Mouse (Mus musculus) midbrain, postnatal 0 days (tissue): ENCODE measurements around the gene Gamt. TPM values are rescaled to one million over a fixed set of nuclear protein-coding genes. Genes with fewer than 3 reads are reported as not detected.
A peak's percentile ranks its signal among the peaks of the same experiment; 100 is the strongest.

ENCODE experiments used
- ATAC-seq: fragments of 200-750 bp; cut with Nextera tagmentation; 2 replicates; pipeline ENCODE4 v1.8.0; 2017; ENCODE audit warnings: moderate number of reproducible peaks, mild to moderate bottlenecking, moderate TSS enrichment, moderate library complexity; ENCODE audit not compliant: low FRiP score
- DNase-seq: peaks from one replicate; pipeline ENCODE4 v3.0.0-alpha.2; 2015; ENCODE audit warnings: low spot score
- H3K27ac ChIP-seq: fragments of 300-500 bp; sonication (generic); 2 replicates; pipeline ENCODE4 v1.5.1; 2014; ENCODE audit warnings: low read depth, mild to moderate bottlenecking, low read length, mixed read lengths
- H3K27me3 ChIP-seq: fragments of 300-500 bp; sonication (generic); 2 replicates; pipeline ENCODE4 v1.6.1; 2014; ENCODE audit warnings: low read length, control low read depth, mixed read lengths; ENCODE audit not compliant: insufficient read depth
- H3K36me3 ChIP-seq: fragments of 300-500 bp; sonication (generic); 2 replicates; pipeline ENCODE4 v1.6.1; 2014; ENCODE audit warnings: low read length, control low read depth, mixed read lengths; ENCODE audit not compliant: insufficient read depth
- H3K4me1 ChIP-seq: fragments of 300-500 bp; sonication (generic); 2 replicates; pipeline ENCODE4 v1.6.1; 2014; ENCODE audit warnings: mild to moderate bottlenecking, control low read depth, antibody characterized with exemption, low read length, mixed read lengths; ENCODE audit not compliant: insufficient read depth
- H3K4me2 ChIP-seq: fragments of 300-500 bp; sonication (generic); 2 replicates; pipeline ENCODE4 v1.6.1; 2014; ENCODE audit warnings: low read depth, mild to moderate bottlenecking, low read length, mixed read lengths; ENCODE audit not compliant: poor library complexity, severe bottlenecking
- H3K4me3 ChIP-seq: fragments of 300-500 bp; sonication (generic); 2 replicates; pipeline ENCODE4 v1.5.1; 2014; ENCODE audit warnings: low read depth, mild to moderate bottlenecking, low read length, moderate library complexity
- H3K9ac ChIP-seq: fragments of 300-500 bp; sonication (generic); replicated peaks from 2 replicates; pipeline ENCODE4 v1.6.1; 2014; ENCODE audit warnings: mild to moderate bottlenecking, low read length, moderate library complexity, mixed read lengths; ENCODE audit not compliant: poor library complexity, severe bottlenecking
- H3K9me3 ChIP-seq: fragments of 300-500 bp; sonication (generic); 2 replicates; pipeline ENCODE4 v1.6.1; 2016; ENCODE audit warnings: low read length, control low read depth
- CTCF ChIP-seq: IDR thresholded peaks from 2 replicates; pipeline ENCODE4 v1.5.1; 2016; ENCODE audit warnings: antibody characterized with exemption, mild to moderate bottlenecking
- WGBS: fragments of 180-500 bp; shearing (Covaris S2); extraction: QIAGEN DNeasy Blood & Tissue Kit; methylation state at CpG from one replicate; pipeline ENCODE4 v1.1.7; 2014; 5-methylcytosine and 5-hydroxymethylcytosine counted together
- polyA plus RNA-seq: library from polyadenylated mRNA; unstranded; fragments of >200 nt; fragmentation: Nextera tagmentation; extraction: Ambion mirVana; gene quantifications from 2 replicates; pipeline ENCODE4 v1.2.1, GENCODE M21; 2015
- total RNA-seq: library from RNA; depleted of rRNA; stranded (reverse); fragments of >200 nt; gene quantifications from 2 replicates; pipeline ENCODE4 v1.2.3, GENCODE M21; 2014

The Gamt gene
- total and polyA plus RNA-seq, 2 experiments from 2014 or later = 14.3 to 16.8 TPM

- H3K9ac ChIP-seq = no peak overlapping the region
- DNase-seq (no peak), ATAC-seq (no peak)
- H3K9me3 ChIP-seq = no peaks in the 10 kb centered on the region
- peaks cover 7% of the 10 kb centered on the region; the same call in 1 of the 2 replicates for H3K4me1 ChIP-seq
- TF ChIP-seq CTCF = no peak
- H3K27ac ChIP-seq = 0 out of 2 replicates have a peak overlapping the region, but pooled peaks have one; percentile 69
- WGBS = 74% methylated on average over 6 of the region's 6 CpGs
- H3K27me3 ChIP-seq = no peaks in the 10 kb centered on the region
- 0 out of 2 replicates have a peak overlapping the region, but pooled peaks have one; percentile 41 for H3K4me3 ChIP-seq
- peak overlapping the region; percentile 67 for H3K4me2 ChIP-seq
- H3K36me3 ChIP-seq = peaks cover 28% of the 10 kb centered on the region
These were observed 1.4 kb downstream of the Gamt start for GRCm38 (mm10) chr10:80259463-80259805.

- Histone ChIP-seq H3K27me3 (no peaks in the 10 kb centered on the region), H3K4me3 (no peak overlapping the region), H3K4me2 (no peak overlapping the region), H3K9ac (no peak overlapping the region), H3K36me3 (peaks cover 33% of the 10 kb centered on the region), H3K27ac (no peak overlapping the region), H3K4me1 (peaks cover 7% of the 10 kb centered on the region; the same call in 1 of the 2 replicates), H3K9me3 (no peaks in the 10 kb centered on the region)
- 91% methylated on average over 14 of the region's 14 CpGs for WGBS
- no peak for TF ChIP-seq CTCF
- DNase-seq (no peak), ATAC-seq (no peak)
These were observed 1.9 kb downstream of the Gamt start for GRCm38 (mm10) chr10:80258752-80259462.

GRCm38 (mm10) chr10:80257936-80258335 is 2.9 kb downstream of the Gamt start:
- no peak overlapping the region for H3K9ac ChIP-seq
- H3K4me3 ChIP-seq = no peak overlapping the region
- peaks cover 39% of the 10 kb centered on the region for H3K36me3 ChIP-seq
- no peak for TF ChIP-seq CTCF
- no peak overlapping the region for H3K27ac ChIP-seq
- no peak for DNase-seq
- peaks cover 7% of the 10 kb centered on the region; the same call in 1 of the 2 replicates for H3K4me1 ChIP-seq
- H3K9me3 ChIP-seq = no peaks in the 10 kb centered on the region
- no peak overlapping the region for H3K4me2 ChIP-seq
- no peaks in the 10 kb centered on the region for H3K27me3 ChIP-seq
- ATAC-seq = no peak
- WGBS = 83% methylated on average over 2 of the region's 2 CpGs

- Histone ChIP-seq H3K4me3 (no peak overlapping the region), H3K9me3 (no peaks in the 10 kb centered on the region), H3K4me1 (peaks cover 7% of the 10 kb centered on the region; the same call in 1 of the 2 replicates), H3K9ac (no peak overlapping the region), H3K27ac (no peak overlapping the region), H3K4me2 (no peak overlapping the region), H3K36me3 (peaks cover 39% of the 10 kb centered on the region), H3K27me3 (no peaks in the 10 kb centered on the region)
- TF ChIP-seq CTCF = peak; percentile 16; the same call in 1 of the 2 replicates
- 85% methylated on average over 5 of the region's 5 CpGs for WGBS
- no peak for ATAC-seq
- DNase-seq = peak; percentile 52
These were observed 4.8 kb downstream of the Gamt start for GRCm38 (mm10) chr10:80255881-80256535.

- WGBS = 92% methylated on average over 26 of the region's 26 CpGs
- H3K4me2 ChIP-seq = no peak overlapping the region
- DNase-seq (no peak), ATAC-seq (no peak)
- H3K27ac ChIP-seq = no peak overlapping the region
- H3K4me1 ChIP-seq = peaks cover 12% of the 10 kb centered on the region
- H3K27me3 ChIP-seq = no peaks in the 10 kb centered on the region
- H3K36me3 ChIP-seq = peaks cover 39% of the 10 kb centered on the region
- no peak overlapping the region for H3K9ac ChIP-seq
- H3K9me3 ChIP-seq = no peaks in the 10 kb centered on the region
- no peak for TF ChIP-seq CTCF
- no peak overlapping the region for H3K4me3 ChIP-seq
These were observed 6.2 kb downstream of the Gamt start for GRCm38 (mm10) chr10:80254331-80255297.
